Mouse (Mus musculus): ENCODE results near the gene Clec1a. TPM values are rescaled to one million over a fixed set of nuclear protein-coding genes. Genes with fewer than 3 reads are reported as not detected.
"Not testable (repeated sequence)": the region's sequence is repeated elsewhere in the genome, so short reads cannot be mapped to it uniquely, and the experiment has no call there.

Gene Clec1a
- 0.97 and 1.3 TPM in 2 replicates for polyA plus RNA-seq (2012; rRNA removed)
- 2.5 and 3.1 TPM in 2 replicates for polyA plus RNA-seq (2014; fragmentation: Nextera tagmentation; extraction: Ambion mirVana)

DNA sequence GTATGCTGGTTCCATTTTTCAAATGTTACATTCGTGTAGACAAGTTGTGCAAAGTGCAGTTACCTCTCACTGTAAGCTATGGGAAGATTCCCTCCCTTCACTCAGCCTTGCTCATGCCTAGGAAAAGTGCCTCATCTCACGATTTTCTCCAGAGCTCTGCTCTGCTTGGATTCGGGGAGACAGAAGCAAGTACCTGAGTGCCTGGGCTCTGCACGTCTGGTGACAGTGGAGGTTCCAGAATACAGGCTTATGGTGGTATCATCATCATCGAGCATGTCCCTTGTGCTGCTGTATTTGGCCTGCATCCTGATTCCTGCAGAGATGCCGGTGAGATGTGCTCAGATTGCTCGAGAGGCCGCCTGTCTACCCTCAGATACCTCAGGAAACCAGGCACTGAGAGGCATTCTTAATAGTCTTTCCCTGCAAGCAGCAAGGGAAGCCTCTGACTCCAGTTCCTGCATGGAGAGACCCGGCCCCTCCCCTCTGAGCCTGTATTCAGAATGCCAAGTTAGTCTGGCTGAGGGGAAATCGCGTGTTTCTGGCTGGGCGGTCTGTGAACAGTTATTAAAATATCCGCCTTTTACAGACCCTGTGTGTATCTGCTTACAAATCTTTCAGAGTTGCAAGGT is at the start of gene Clec1a:
TSS of gene Clec1a (minus strand) at position 590 of the 629 bp plus-strand sequence.
- H3K4me2 ChIP-seq (replicated peaks; ENCODE audit: low read depth, low read length, severe bottlenecking), result no peak within 1 kb of the TSS
- no peak within 1 kb of the TSS for H3K9ac ChIP-seq (ENCODE audit: low read depth, low read length, severe bottlenecking)
- no peaks in the 10 kb centered on the region for H3K36me3 ChIP-seq (ENCODE audit: control insufficient read depth, insufficient read depth, low read length)
- no peak within 1 kb of the TSS for H3K27ac ChIP-seq (replicated peaks; ENCODE audit: low read depth, low read length)
- no peak within 1 kb of the TSS for H3K4me3 ChIP-seq (replicated peaks; ENCODE audit: low read length)
- H3K4me1 ChIP-seq (ENCODE audit: control insufficient read depth, insufficient read depth, low read length), result no peaks in the 10 kb centered on the region
- H3K27me3 ChIP-seq (ENCODE audit: control insufficient read depth, insufficient read depth, low read length), result no peaks in the 10 kb centered on the region
- ATAC-seq (ENCODE audit: low FRiP score, low read depth) (no peak), DNase-seq (ENCODE audit: low spot score) (peak; percentile 11)
- WGBS, result 44% methylated on average over 13 of the region's 13 CpGs
- no peak for TF ChIP-seq POLR2A (IDR thresholded peaks at IDR 0.05; ENCODE audit: borderline replicate concordance, extremely low read depth, insufficient read depth, insufficient read length)
- no peaks in the 10 kb centered on the region for H3K9me3 ChIP-seq (ENCODE audit: control insufficient read depth, low read length)

- H3K36me3 ChIP-seq (ENCODE audit: control insufficient read depth, insufficient read depth, low read length); H3K4me2 ChIP-seq (replicated peaks; ENCODE audit: low read depth, low read length, severe bottlenecking); H3K27ac ChIP-seq (replicated peaks; ENCODE audit: low read depth, low read length); H3K4me1 ChIP-seq (ENCODE audit: control insufficient read depth, insufficient read depth, low read length); H3K9ac ChIP-seq (ENCODE audit: low read depth, low read length, severe bottlenecking); ATAC-seq (ENCODE audit: low FRiP score, low read depth); H3K27me3 ChIP-seq (ENCODE audit: control insufficient read depth, insufficient read depth, low read length); DNase-seq (ENCODE audit: low spot score); H3K4me3 ChIP-seq (replicated peaks; ENCODE audit: low read length): not testable (repeated sequence)
- WGBS, result 82% methylated on average over 1 of the region's 1 CpGs
- H3K9me3 ChIP-seq (ENCODE audit: control insufficient read depth, low read length), result peaks cover 13% of the 10 kb centered on the region; the same call in 1 of the 2 replicates
Observed at GRCm38 (mm10) chr6:129499516-129499915, 47.7 kb upstream of the Clec1a start.

DNA sequence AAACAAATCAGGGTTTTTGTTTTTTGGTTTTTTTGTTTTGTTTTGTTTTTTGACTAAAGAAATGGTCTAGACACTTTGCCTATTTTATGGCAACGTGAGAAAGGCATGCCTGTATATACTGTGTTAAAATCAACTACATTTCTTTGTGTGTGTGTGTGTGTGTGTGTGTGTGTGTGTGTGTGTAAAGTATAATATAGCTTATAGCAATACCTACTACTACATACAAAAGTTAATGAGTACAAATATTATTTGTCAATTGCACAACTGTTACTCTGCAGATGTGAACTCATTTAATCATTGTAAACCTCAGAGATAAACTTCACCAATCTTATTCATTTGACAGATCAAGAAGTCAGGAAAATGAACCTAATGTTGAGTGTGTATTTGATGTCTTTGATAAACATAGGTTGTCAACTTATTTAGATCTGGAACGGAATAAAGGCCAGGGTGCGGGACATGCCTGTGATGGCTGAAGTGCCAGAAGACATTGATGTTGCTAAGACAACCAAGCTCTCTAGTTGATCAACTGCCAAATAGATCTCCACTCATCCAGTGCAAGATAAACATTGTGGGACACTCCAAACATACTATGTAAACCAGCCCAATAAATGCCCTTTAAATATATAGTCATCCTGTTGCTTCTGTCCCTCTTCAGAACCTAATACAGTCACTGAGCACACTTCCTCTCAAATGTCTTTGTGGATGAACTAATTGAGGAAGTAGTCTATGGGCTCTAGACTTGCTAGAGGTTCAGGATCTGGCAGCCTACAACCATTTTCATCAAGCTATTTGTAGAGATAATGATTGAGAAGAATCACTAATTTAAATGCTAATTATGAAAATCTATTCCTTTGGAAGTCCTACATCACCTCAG is 45.8 kb upstream of the Clec1a start:
- Histone ChIP-seq H3K4me2 (replicated peaks; ENCODE audit: low read depth, low read length, severe bottlenecking) (no peak overlapping the region), H3K27me3 (ENCODE audit: control insufficient read depth, insufficient read depth, low read length) (no peaks in the 10 kb centered on the region), H3K4me3 (replicated peaks; ENCODE audit: low read length) (no peak overlapping the region), H3K36me3 (ENCODE audit: control insufficient read depth, insufficient read depth, low read length) (no peaks in the 10 kb centered on the region), H3K4me1 (ENCODE audit: control insufficient read depth, insufficient read depth, low read length) (no peaks in the 10 kb centered on the region), H3K9me3 (ENCODE audit: control insufficient read depth, low read length) (peaks cover 6% of the 10 kb centered on the region; the same call in 1 of the 2 replicates), H3K27ac (replicated peaks; ENCODE audit: low read depth, low read length) (no peak overlapping the region), H3K9ac (ENCODE audit: low read depth, low read length, severe bottlenecking) (no peak overlapping the region)
- no peak for TF ChIP-seq POLR2A (IDR thresholded peaks at IDR 0.05; ENCODE audit: borderline replicate concordance, extremely low read depth, insufficient read depth, insufficient read length)
- 92% methylated on average over 3 of the region's 3 CpGs for WGBS
- ATAC-seq (ENCODE audit: low FRiP score, low read depth) (no peak), DNase-seq (ENCODE audit: low spot score) (no peak)

DNA sequence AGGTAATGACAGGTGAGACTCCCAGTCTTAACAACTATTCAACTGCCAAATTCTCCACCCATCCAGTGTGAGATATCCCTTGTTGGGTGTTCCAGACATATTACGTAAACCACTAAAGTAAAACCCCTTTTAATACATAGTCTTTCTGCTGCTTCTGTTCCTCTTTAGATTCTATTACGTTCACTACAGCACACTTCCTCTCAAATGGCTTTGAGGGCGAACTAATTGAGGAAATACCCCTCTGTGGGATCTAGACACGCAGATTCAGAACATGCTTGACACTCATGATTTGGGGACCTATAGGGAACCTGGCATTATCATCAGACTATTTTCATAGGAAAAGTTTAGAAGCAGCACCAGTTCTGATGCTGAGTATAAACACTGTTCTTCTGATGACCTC is 43.1 kb upstream of the Clec1a start:
- TF ChIP-seq POLR2A (IDR thresholded peaks at IDR 0.05; ENCODE audit: borderline replicate concordance, extremely low read depth, insufficient read depth, insufficient read length), result no peak
- H3K4me1 ChIP-seq (ENCODE audit: control insufficient read depth, insufficient read depth, low read length), result no peaks in the 10 kb centered on the region
- H3K9ac ChIP-seq (ENCODE audit: low read depth, low read length, severe bottlenecking), result no peak overlapping the region
- H3K36me3 ChIP-seq (ENCODE audit: control insufficient read depth, insufficient read depth, low read length), result no peaks in the 10 kb centered on the region
- DNase-seq (ENCODE audit: low spot score), result no peak
- no peaks in the 10 kb centered on the region for H3K9me3 ChIP-seq (ENCODE audit: control insufficient read depth, low read length)
- H3K27me3 ChIP-seq (ENCODE audit: control insufficient read depth, insufficient read depth, low read length), result no peaks in the 10 kb centered on the region
- H3K27ac ChIP-seq (replicated peaks; ENCODE audit: low read depth, low read length), result no peak overlapping the region
- no peak for ATAC-seq (ENCODE audit: low FRiP score, low read depth)
- no peak overlapping the region for H3K4me3 ChIP-seq (replicated peaks; ENCODE audit: low read length)
- WGBS, result 73% methylated on average over 4 of the region's 4 CpGs
- H3K4me2 ChIP-seq (replicated peaks; ENCODE audit: low read depth, low read length, severe bottlenecking), result no peak overlapping the region

DNA sequence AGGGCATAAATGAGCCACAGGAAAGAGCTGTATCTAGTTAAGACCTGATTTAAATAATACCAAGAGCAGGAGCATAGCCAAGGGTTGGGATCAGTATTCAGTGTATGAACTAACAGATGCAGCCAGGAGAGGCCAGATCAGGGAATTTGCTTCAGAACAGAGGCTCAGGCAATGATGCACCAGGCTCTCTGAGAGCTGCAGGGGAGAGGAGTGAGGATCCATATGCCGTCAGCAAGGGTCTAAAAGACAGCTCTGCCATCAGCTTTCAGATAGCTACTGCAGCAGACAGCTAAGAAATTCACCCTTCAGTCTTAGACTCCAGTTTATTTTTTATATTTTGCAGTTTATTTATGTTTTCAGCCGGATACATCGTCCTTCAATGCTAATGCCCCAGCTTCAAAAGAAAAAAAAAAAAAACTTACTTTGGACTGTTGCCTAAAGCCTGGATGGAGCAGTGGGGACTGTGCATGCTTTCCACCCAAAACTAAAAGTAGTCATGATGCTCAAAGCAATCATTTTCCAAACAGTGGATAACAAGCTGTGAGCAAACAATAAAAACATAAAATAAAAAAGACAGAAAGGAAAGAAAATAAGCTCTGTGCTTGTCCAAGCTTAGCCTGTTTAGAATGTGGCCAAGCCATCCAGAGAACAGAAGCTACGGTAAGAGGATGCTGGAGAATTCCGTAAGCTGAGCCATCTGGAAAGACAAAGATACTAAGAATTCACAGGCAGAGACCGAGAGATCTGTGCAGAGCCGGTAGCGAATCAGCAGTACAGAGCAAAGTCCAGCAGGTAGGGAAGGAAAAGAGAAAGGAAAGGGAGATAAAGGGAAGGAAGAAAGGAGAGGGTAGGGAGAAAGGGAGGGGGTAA is 28.5 kb upstream of the Clec1a start:
- Histone ChIP-seq H3K36me3 (ENCODE audit: control insufficient read depth, insufficient read depth, low read length) (no peaks in the 10 kb centered on the region), H3K4me3 (replicated peaks; ENCODE audit: low read length) (no peak overlapping the region), H3K4me2 (replicated peaks; ENCODE audit: low read depth, low read length, severe bottlenecking) (no peak overlapping the region), H3K9me3 (ENCODE audit: control insufficient read depth, low read length) (no peaks in the 10 kb centered on the region), H3K9ac (ENCODE audit: low read depth, low read length, severe bottlenecking) (no peak overlapping the region), H3K27me3 (ENCODE audit: control insufficient read depth, insufficient read depth, low read length) (no peaks in the 10 kb centered on the region), H3K27ac (replicated peaks; ENCODE audit: low read depth, low read length) (no peak overlapping the region), H3K4me1 (ENCODE audit: control insufficient read depth, insufficient read depth, low read length) (no peaks in the 10 kb centered on the region)
- no peak for TF ChIP-seq POLR2A (IDR thresholded peaks at IDR 0.05; ENCODE audit: borderline replicate concordance, extremely low read depth, insufficient read depth, insufficient read length)
- WGBS, result 68% methylated on average over 8 of the region's 8 CpGs
- ATAC-seq (ENCODE audit: low FRiP score, low read depth) (no peak), DNase-seq (ENCODE audit: low spot score) (no peak)
